Mouse (Mus musculus): Measurements from ENCODE around the gene Spats2. TPM values are rescaled to one million over a fixed set of nuclear protein-coding genes. Genes with fewer than 3 reads are reported as not detected.
A peak's percentile ranks its signal among the peaks of the same experiment; 100 is the strongest.
"Not testable (repeated sequence)": the region's sequence is repeated elsewhere in the genome, so short reads cannot be mapped to it uniquely, and the experiment has no call there.

Gene Spats2
- polyA plus RNA-seq, 1 experiment from 2014 or later: 13.9 TPM

GRCm38 (mm10) chr15:99251626-99252380 lies 126.1 kb downstream of the Spats2 start, which contains the start of gene Mcrs1:
TSS of gene Mcrs1 (minus strand) at chr15:99251961.
- Histone ChIP-seq H3K4me3 (ENCODE audit: low read depth, low read length) (peak within 1 kb of the TSS; percentile 57), H3K27me3 (ENCODE audit: control insufficient read depth, insufficient read depth, low read length) (no peaks in the 10 kb centered on the region), H3K9ac (ENCODE audit: low read length) (peak within 1 kb of the TSS; percentile 70), H3K4me1 (replicated peaks; ENCODE audit: control insufficient read depth, insufficient read depth) (no peaks in the 10 kb centered on the region), H3K27ac (replicated peaks) (peak within 1 kb of the TSS; percentile 99), H3K9me3 (ENCODE audit: control insufficient read depth, low read length) (no peaks in the 10 kb centered on the region), H3K36me3 (ENCODE audit: control insufficient read depth, insufficient read depth, low read length) (peaks cover 8% of the 10 kb centered on the region; the same call in 1 of the 2 replicates), H3K4me2 (replicated peaks; ENCODE audit: low read depth) (peak within 1 kb of the TSS; percentile 77)
- under 1% methylated on average over 52 of the region's 52 CpGs for WGBS
- DNase-seq (ENCODE audit: low spot score) (peak; percentile 97), ATAC-seq (ENCODE audit: low FRiP score, low TSS enrichment) (peak; percentile 96)
- TF ChIP-seq CTCF (IDR thresholded peaks at IDR 0.05; ENCODE audit: low read depth): no peak; the same call in 1 of the 2 replicates
- TF ChIP-seq EP300 (optimal IDR thresholded peaks at IDR 0.05): peak; percentile 86

DNA sequence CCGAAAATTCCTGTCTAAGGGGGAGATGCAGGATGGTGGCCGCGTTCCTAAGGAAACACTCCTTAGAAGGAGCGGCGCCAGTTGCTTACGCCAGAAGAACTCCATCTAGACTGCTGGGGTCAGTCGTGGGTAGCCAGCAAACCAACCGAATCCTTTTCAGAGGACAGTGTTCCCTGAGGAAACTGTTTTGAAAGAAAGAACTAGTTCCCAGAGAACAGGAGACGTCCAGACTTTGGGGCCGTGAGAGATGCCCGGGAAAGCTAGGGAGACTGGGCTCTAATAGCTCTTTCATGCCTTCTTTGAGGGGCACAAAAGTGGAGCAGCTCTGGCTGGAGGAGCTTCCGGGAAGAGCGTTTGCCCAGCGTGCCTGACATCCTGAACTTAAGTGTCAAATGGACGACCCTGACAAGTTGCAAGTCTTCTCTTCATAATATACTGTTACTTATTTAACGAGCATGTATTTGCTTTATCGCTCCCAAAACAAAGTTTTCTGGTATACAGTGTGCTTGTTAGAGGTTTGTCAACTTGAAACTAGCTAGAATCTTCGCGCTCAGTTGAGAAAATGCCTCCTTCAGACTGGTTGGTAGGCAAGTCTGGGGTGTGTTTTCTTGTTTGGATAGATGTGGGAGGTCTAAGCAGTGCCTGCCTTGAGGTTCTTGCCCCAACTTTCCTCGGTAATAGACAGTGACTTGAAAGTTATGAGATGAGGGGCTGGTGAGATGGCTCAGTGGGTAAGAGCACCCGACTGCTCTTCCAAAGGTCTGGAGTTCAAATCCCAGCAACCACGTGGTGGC lies 126.9 kb downstream of the Spats2 start:
- WGBS: 3% methylated on average over 22 of the region's 22 CpGs
- H3K9ac ChIP-seq (ENCODE audit: low read length): peak overlapping the region; percentile 63
- TF ChIP-seq EP300 (optimal IDR thresholded peaks at IDR 0.05) (no peak), CTCF (IDR thresholded peaks at IDR 0.05; ENCODE audit: low read depth) (peak; percentile 46)
- peak overlapping the region; percentile 77 for H3K4me2 ChIP-seq (replicated peaks; ENCODE audit: low read depth)
- peak; percentile 65 for ATAC-seq (ENCODE audit: low FRiP score, low TSS enrichment)
- no peak for DNase-seq (ENCODE audit: low spot score)
- no peaks in the 10 kb centered on the region for H3K27me3 ChIP-seq (ENCODE audit: control insufficient read depth, insufficient read depth, low read length)
- 0 out of 2 replicates have a peak, but pooled peaks cover under 1% of the 10 kb centered on the region for H3K36me3 ChIP-seq (ENCODE audit: control insufficient read depth, insufficient read depth, low read length)
- peak overlapping the region; percentile 99 for H3K27ac ChIP-seq (replicated peaks)
- H3K4me1 ChIP-seq (replicated peaks; ENCODE audit: control insufficient read depth, insufficient read depth): no peaks in the 10 kb centered on the region
- H3K9me3 ChIP-seq (ENCODE audit: control insufficient read depth, low read length): no peaks in the 10 kb centered on the region
- H3K4me3 ChIP-seq (ENCODE audit: low read depth, low read length): peak overlapping the region; percentile 57

DNA sequence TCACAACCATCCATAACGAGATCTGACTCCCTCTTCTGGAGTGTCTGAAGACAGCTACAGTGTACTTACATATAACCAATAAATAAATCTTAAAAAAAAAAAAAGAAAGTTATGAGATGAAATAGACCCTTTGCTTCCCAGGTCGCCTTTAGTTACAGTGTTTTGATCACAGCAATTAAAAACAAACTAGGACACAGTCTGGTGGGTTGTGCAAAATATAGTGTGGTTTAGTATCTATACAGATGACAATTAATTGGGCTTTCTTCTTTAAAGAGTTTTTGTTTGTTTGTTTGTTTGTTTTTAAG lies 127.4 kb downstream of the Spats2 start:
- not testable (repeated sequence) for H3K4me1 ChIP-seq (replicated peaks; ENCODE audit: control insufficient read depth, insufficient read depth); H3K36me3 ChIP-seq (ENCODE audit: control insufficient read depth, insufficient read depth, low read length); H3K27me3 ChIP-seq (ENCODE audit: control insufficient read depth, insufficient read depth, low read length); DNase-seq (ENCODE audit: low spot score); H3K9ac ChIP-seq (ENCODE audit: low read length); ATAC-seq (ENCODE audit: low FRiP score, low TSS enrichment); H3K9me3 ChIP-seq (ENCODE audit: control insufficient read depth, low read length); H3K4me2 ChIP-seq (replicated peaks; ENCODE audit: low read depth)
- WGBS: 39% methylated on average over 2 of the region's 2 CpGs
- Histone ChIP-seq H3K27ac (replicated peaks) (peak overlapping the region; percentile 99; the same call in 1 of the 2 replicates), H3K4me3 (ENCODE audit: low read depth, low read length) (peak overlapping the region; percentile 57; the same call in 1 of the 2 replicates)

GRCm38 (mm10) chr15:99253772-99254171 lies 128.1 kb downstream of the Spats2 start:
- Histone ChIP-seq H3K4me2 (replicated peaks; ENCODE audit: low read depth) (no peak overlapping the region), H3K27me3 (ENCODE audit: control insufficient read depth, insufficient read depth, low read length) (no peaks in the 10 kb centered on the region), H3K4me3 (ENCODE audit: low read depth, low read length) (no peak overlapping the region), H3K9ac (ENCODE audit: low read length) (no peak overlapping the region), H3K27ac (replicated peaks) (no peak overlapping the region), H3K9me3 (ENCODE audit: control insufficient read depth, low read length) (no peaks in the 10 kb centered on the region), H3K36me3 (ENCODE audit: control insufficient read depth, insufficient read depth, low read length) (no peaks in the 10 kb centered on the region), H3K4me1 (replicated peaks; ENCODE audit: control insufficient read depth, insufficient read depth) (no peaks in the 10 kb centered on the region)
- WGBS: 85% methylated on average over 6 of the region's 6 CpGs
- no peak for DNase-seq (ENCODE audit: low spot score)
- TF ChIP-seq CTCF (IDR thresholded peaks at IDR 0.05; ENCODE audit: low read depth) (no peak), EP300 (optimal IDR thresholded peaks at IDR 0.05) (no peak)
- ATAC-seq (ENCODE audit: low FRiP score, low TSS enrichment): no peak

GRCm38 (mm10) chr15:99254477-99255005 lies 128.8 kb downstream of the Spats2 start:
- 81% methylated on average over 2 of the region's 2 CpGs for WGBS

More at GRCm38 (mm10) chr15:99254477-99255005, 128.8 kb downstream of the Spats2 start:
- DNase-seq (ENCODE audit: low spot score) (no peak), ATAC-seq (ENCODE audit: low FRiP score, low TSS enrichment) (no peak)
- H3K9ac ChIP-seq (ENCODE audit: low read length): no peak overlapping the region
- no peak overlapping the region for H3K27ac ChIP-seq (replicated peaks)
- no peaks in the 10 kb centered on the region for H3K4me1 ChIP-seq (replicated peaks; ENCODE audit: control insufficient read depth, insufficient read depth)
- H3K36me3 ChIP-seq (ENCODE audit: control insufficient read depth, insufficient read depth, low read length): no peaks in the 10 kb centered on the region
- no peaks in the 10 kb centered on the region for H3K27me3 ChIP-seq (ENCODE audit: control insufficient read depth, insufficient read depth, low read length)
- no peak overlapping the region for H3K4me2 ChIP-seq (replicated peaks; ENCODE audit: low read depth)
- H3K4me3 ChIP-seq (ENCODE audit: low read depth, low read length): no peak overlapping the region
- no peak for TF ChIP-seq CTCF (IDR thresholded peaks at IDR 0.05; ENCODE audit: low read depth)
- TF ChIP-seq EP300 (optimal IDR thresholded peaks at IDR 0.05): no peak
- H3K9me3 ChIP-seq (ENCODE audit: control insufficient read depth, low read length): no peaks in the 10 kb centered on the region
